Mouse (Mus musculus) spleen, postnatal 10 days (tissue): ENCODE data around the gene Gnb2.
A peak's percentile ranks its signal among the peaks of the same experiment; 100 is the strongest.

Experiments
- DNase-seq, 2 experiments: peaks; one replicate each; pipeline ENCODE4 v3.0.0; 2021 to 2022; ENCODE audit warnings: low spot score in 2 of 2

Gnb2 gene

DNA sequence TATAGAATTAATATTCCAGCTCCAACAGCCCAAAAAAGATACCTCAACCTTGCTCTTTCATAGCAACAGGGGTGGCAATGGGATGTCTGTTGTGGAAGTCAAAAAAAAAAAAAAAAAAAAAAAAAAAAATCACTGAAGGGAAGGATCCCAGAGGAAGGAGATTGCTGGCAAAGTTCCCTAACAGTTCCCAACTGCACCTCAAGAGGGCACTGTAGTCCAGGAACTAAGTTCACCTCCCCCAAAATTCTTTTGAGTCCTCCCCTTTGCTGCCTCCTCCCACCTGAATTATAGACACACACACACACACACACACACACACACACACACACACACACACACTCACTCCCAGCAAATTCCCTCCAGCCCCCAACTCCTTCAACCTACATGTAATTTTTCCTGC is 52.2 kb downstream of the Gnb2 start:
- peak; percentile 43 to 71 for DNase-seq
